Mouse (Mus musculus): ENCODE data around the gene Opcml. TPM values are rescaled to one million over a fixed set of nuclear protein-coding genes. Genes with fewer than 3 reads are reported as not detected.
A peak's percentile ranks its signal among the peaks of the same experiment; 100 is the strongest.

The Opcml gene
- total and polyA plus RNA-seq, 3 experiments: 0.94 to 1.3 (median 1.2) TPM

- intact Hi-C loops (cut with DNase I): loop anchor here (5.0 to 10.0 kb wide), 2 partner anchors 145 to 943 kb away; no protein-coding TSS in a partner anchor
- TF ChIP-seq EP300 (IDR thresholded peaks at IDR 0.05; ENCODE audit: insufficient read depth, low read depth, low read length) (no peak), CTCF (IDR thresholded peaks at IDR 0.05) (no peak), POLR2A (IDR thresholded peaks at IDR 0.05; ENCODE audit: insufficient read depth, low read depth, low read length) (no peak)
- Histone ChIP-seq H3K79me2 (replicated peaks; ENCODE audit: control insufficient read depth, insufficient read depth, low read length) (no peaks in the 10 kb centered on the region), H3K27me3 (ENCODE audit: control insufficient read depth, insufficient read depth, low read length) (no peaks in the 10 kb centered on the region), H3K27ac (no peak overlapping the region), H3K4me1 (ENCODE audit: control insufficient read depth, insufficient read depth, low read length) (no peaks in the 10 kb centered on the region), H3K9ac (ENCODE audit: low read depth, low read length) (no peak overlapping the region), H3K36me3 (ENCODE audit: control insufficient read depth, insufficient read depth, low read length) (no peaks in the 10 kb centered on the region), H3K4me3 (no peak overlapping the region)
- DNase-seq: no peak
- WGBS: 59% methylated on average over 1 of the region's 1 CpGs
Measured at GRCm38 (mm10) chr9:28262021-28262420, 471.4 kb downstream of the Opcml start.

- TF ChIP-seq POLR2A (IDR thresholded peaks at IDR 0.05; ENCODE audit: insufficient read depth, low read depth, low read length): no peak
- TF ChIP-seq CTCF (IDR thresholded peaks at IDR 0.05): no peak
- TF ChIP-seq EP300 (IDR thresholded peaks at IDR 0.05; ENCODE audit: insufficient read depth, low read depth, low read length): no peak
- no peaks in the 10 kb centered on the region for H3K27me3 ChIP-seq (ENCODE audit: control insufficient read depth, insufficient read depth, low read length)
- H3K4me1 ChIP-seq (ENCODE audit: control insufficient read depth, insufficient read depth, low read length): no peaks in the 10 kb centered on the region
- no peaks in the 10 kb centered on the region for H3K79me2 ChIP-seq (replicated peaks; ENCODE audit: control insufficient read depth, insufficient read depth, low read length)
- no peak overlapping the region for H3K27ac ChIP-seq
- no peak overlapping the region for H3K4me3 ChIP-seq
- intact Hi-C loops (cut with DNase I): loop anchor here (5.0 to 10.0 kb wide), 2 partner anchors 144 to 942 kb away; no protein-coding TSS in a partner anchor
- no peak for DNase-seq
- 65% methylated on average over 2 of the region's 2 CpGs for WGBS
- H3K36me3 ChIP-seq (ENCODE audit: control insufficient read depth, insufficient read depth, low read length): no peaks in the 10 kb centered on the region
- H3K9ac ChIP-seq (ENCODE audit: low read depth, low read length): no peak overlapping the region
Measured at GRCm38 (mm10) chr9:28262896-28263295, 472.3 kb downstream of the Opcml start.

- Histone ChIP-seq H3K4me1 (ENCODE audit: control insufficient read depth, insufficient read depth, low read length) (no peaks in the 10 kb centered on the region), H3K27me3 (ENCODE audit: control insufficient read depth, insufficient read depth, low read length) (no peaks in the 10 kb centered on the region), H3K27ac (no peak overlapping the region), H3K79me2 (replicated peaks; ENCODE audit: control insufficient read depth, insufficient read depth, low read length) (no peaks in the 10 kb centered on the region), H3K9ac (ENCODE audit: low read depth, low read length) (no peak overlapping the region), H3K4me3 (no peak overlapping the region), H3K36me3 (ENCODE audit: control insufficient read depth, insufficient read depth, low read length) (no peaks in the 10 kb centered on the region)
- 50% methylated on average over 6 of the region's 6 CpGs for WGBS
- no peak for DNase-seq
- TF ChIP-seq POLR2A (IDR thresholded peaks at IDR 0.05; ENCODE audit: insufficient read depth, low read depth, low read length) (no peak), EP300 (IDR thresholded peaks at IDR 0.05; ENCODE audit: insufficient read depth, low read depth, low read length) (no peak), CTCF (IDR thresholded peaks at IDR 0.05) (no peak)
- intact Hi-C loops (cut with DNase I): loop anchor here (5.0 to 10.0 kb wide), 2 partner anchors 143 to 940 kb away; no protein-coding TSS in a partner anchor
Measured at GRCm38 (mm10) chr9:28264761-28265160, 474.2 kb downstream of the Opcml start.

- DNase-seq: no peak
- WGBS: 83% methylated on average over 2 of the region's 2 CpGs
- Histone ChIP-seq H3K4me1 (ENCODE audit: control insufficient read depth, insufficient read depth, low read length) (no peaks in the 10 kb centered on the region), H3K4me3 (no peak overlapping the region), H3K36me3 (ENCODE audit: control insufficient read depth, insufficient read depth, low read length) (no peaks in the 10 kb centered on the region), H3K27ac (no peak overlapping the region), H3K79me2 (replicated peaks; ENCODE audit: control insufficient read depth, insufficient read depth, low read length) (no peaks in the 10 kb centered on the region), H3K9ac (ENCODE audit: low read depth, low read length) (no peak overlapping the region), H3K27me3 (ENCODE audit: control insufficient read depth, insufficient read depth, low read length) (no peaks in the 10 kb centered on the region)
- intact Hi-C loops (cut with DNase I): no loop called here
- TF ChIP-seq POLR2A (IDR thresholded peaks at IDR 0.05; ENCODE audit: insufficient read depth, low read depth, low read length): no peak
- no peak for TF ChIP-seq EP300 (IDR thresholded peaks at IDR 0.05; ENCODE audit: insufficient read depth, low read depth, low read length)
- no peak for TF ChIP-seq CTCF (IDR thresholded peaks at IDR 0.05)
Measured at GRCm38 (mm10) chr9:28273816-28274215, 483.2 kb downstream of the Opcml start.

DNA sequence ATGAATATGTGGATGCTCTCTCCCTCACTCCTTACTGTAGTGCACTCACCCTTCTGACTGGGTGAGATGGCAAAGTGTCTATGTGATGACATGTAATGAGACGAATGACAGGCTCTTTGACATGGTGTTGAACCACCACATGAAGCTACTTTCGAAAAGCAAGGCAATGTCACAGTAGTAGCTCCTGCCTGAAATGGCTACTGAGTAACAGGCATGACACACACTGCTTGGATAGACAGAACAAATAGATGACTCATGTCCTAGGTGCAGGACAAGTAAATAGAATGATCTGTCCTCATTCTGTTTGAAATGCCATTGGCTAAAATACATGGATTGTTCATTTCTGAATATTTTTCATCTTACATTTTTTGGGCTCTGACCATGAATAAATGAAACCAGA lies 488.0 kb downstream of the Opcml start:
- no peak overlapping the region for H3K27ac ChIP-seq
- 56% methylated on average over 2 of the region's 2 CpGs for WGBS
- no peak overlapping the region for H3K4me3 ChIP-seq
- no peaks in the 10 kb centered on the region for H3K79me2 ChIP-seq (replicated peaks; ENCODE audit: control insufficient read depth, insufficient read depth, low read length)
- TF ChIP-seq CTCF (IDR thresholded peaks at IDR 0.05) (no peak), EP300 (IDR thresholded peaks at IDR 0.05; ENCODE audit: insufficient read depth, low read depth, low read length) (no peak), POLR2A (IDR thresholded peaks at IDR 0.05; ENCODE audit: insufficient read depth, low read depth, low read length) (no peak)
- no peak overlapping the region for H3K9ac ChIP-seq (ENCODE audit: low read depth, low read length)
- no peaks in the 10 kb centered on the region for H3K36me3 ChIP-seq (ENCODE audit: control insufficient read depth, insufficient read depth, low read length)
- DNase-seq: no peak
- H3K27me3 ChIP-seq (ENCODE audit: control insufficient read depth, insufficient read depth, low read length): no peaks in the 10 kb centered on the region
- H3K4me1 ChIP-seq (ENCODE audit: control insufficient read depth, insufficient read depth, low read length): peaks cover 4% of the 10 kb centered on the region; the same call in 1 of the 2 replicates
- intact Hi-C loops (cut with DNase I): no loop called here

- peak; percentile 37 to 50 for DNase-seq
- 26% methylated on average over 3 of the region's 3 CpGs for WGBS
Measured at GRCm38 (mm10) chr9:28281025-28281424, 490.4 kb downstream of the Opcml start.

More at GRCm38 (mm10) chr9:28281025-28281424, 490.4 kb downstream of the Opcml start:
- Histone ChIP-seq H3K27ac (peak overlapping the region; percentile 36), H3K79me2 (replicated peaks; ENCODE audit: control insufficient read depth, insufficient read depth, low read length) (no peaks in the 10 kb centered on the region), H3K36me3 (ENCODE audit: control insufficient read depth, insufficient read depth, low read length) (no peaks in the 10 kb centered on the region), H3K4me3 (no peak overlapping the region), H3K4me1 (ENCODE audit: control insufficient read depth, insufficient read depth, low read length) (peaks cover 4% of the 10 kb centered on the region; the same call in 1 of the 2 replicates), H3K9ac (ENCODE audit: low read depth, low read length) (no peak overlapping the region), H3K27me3 (ENCODE audit: control insufficient read depth, insufficient read depth, low read length) (no peaks in the 10 kb centered on the region)
- intact Hi-C loops (cut with DNase I): no loop called here
- TF ChIP-seq CTCF (IDR thresholded peaks at IDR 0.05): no peak
- TF ChIP-seq EP300 (IDR thresholded peaks at IDR 0.05; ENCODE audit: insufficient read depth, low read depth, low read length): peak; percentile 69; the same call in 1 of the 2 replicates
